ENCODE assay signal across 15 mouse cellular contexts in the genomic region with DNA sequence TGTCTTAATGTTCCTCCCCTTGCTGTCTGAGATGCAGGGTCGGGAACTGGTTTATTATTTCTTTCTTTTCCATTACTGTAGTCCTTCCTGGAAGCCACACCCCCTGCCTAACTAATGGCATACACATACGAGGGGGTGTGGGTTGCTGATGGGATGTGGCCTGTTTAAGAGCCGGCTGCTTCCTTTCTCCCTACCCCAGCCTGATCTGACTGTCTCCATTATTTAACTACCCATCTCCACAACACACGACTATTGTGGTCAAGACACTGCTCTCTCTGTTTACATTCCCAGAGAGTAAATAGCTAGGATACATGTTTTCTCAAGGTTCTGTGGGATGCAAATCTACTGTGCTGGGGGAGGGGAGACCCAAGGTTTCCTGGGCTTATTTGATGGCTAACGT. TPM values are rescaled to one million over a fixed set of nuclear protein-coding genes. Genes with fewer than 3 reads are reported as not detected.
DNase-seq lines count a peak whose midpoint lies in the region; ATAC-seq and TF ChIP-seq lines count a peak whose summit lies in the region.
"Had no signal": no experiment of that assay in that cellular context is flagged by ENCODE, and none has a peak within 500 bp of the region (broad histone marks: within the 10 kb centered on the region; RNA-seq: fewer than 3 reads in every experiment).

No protein-coding gene starts in this region.

- no peak overlapping the region for H3K4me3 ChIP-seq in hindbrain, postnatal 0 days (ENCODE audit: low read length)
- H3K4me3 ChIP-seq in hindbrain, embryonic 14.5 days (replicated peaks; ENCODE audit: low read length) = no peak overlapping the region
- H3K4me3 ChIP-seq in intestine, embryonic 16.5 days (ENCODE audit: low read length) = no peak overlapping the region
- H3K4me3 ChIP-seq: forebrain, embryonic 10.5 days had no signal

- H3K4me2 ChIP-seq in hindbrain, postnatal 0 days (ENCODE audit: low read depth, low read length) = no peak overlapping the region
- no peak overlapping the region for H3K4me2 ChIP-seq in hindbrain, embryonic 14.5 days (replicated peaks)
- H3K4me2 ChIP-seq in intestine, embryonic 16.5 days (ENCODE audit: low read depth, low read length) = no peak overlapping the region

- no peak overlapping the region for H3K27ac ChIP-seq in hindbrain, postnatal 0 days
- no peak overlapping the region for H3K27ac ChIP-seq in hindbrain, embryonic 14.5 days
- H3K27ac ChIP-seq in intestine, embryonic 16.5 days (ENCODE audit: low read length) = no peak overlapping the region
- H3K27ac ChIP-seq: forebrain, embryonic 10.5 days; macrophage had no signal

- no peak for DNase-seq in hindbrain, postnatal 0 days (ENCODE audit: low spot score)
- DNase-seq in hindbrain, embryonic 14.5 days (ENCODE audit: low spot score) = no peak
- peak; percentile 50 for DNase-seq in retina, postnatal 1 day
- DNase-seq in retina, embryonic 14.5 days (ENCODE audit: low spot score) = no peak
- DNase-seq in left cerebral cortex, adult 11 months (ENCODE audit: low spot score) = no peak
- DNase-seq in cerebellum, postnatal 10 days = no peak
- no peak for DNase-seq in cerebellum, adult 18-20 months
- DNase-seq: cerebellum, adult 11 months; gastrocnemius, postnatal 25 days; heart, postnatal 4 days; layer of hippocampus, postnatal 36 days; right cerebral cortex, postnatal 4 days had no signal

- ATAC-seq in hindbrain, postnatal 0 days = peak; percentile 70; the same call in 1 of the 2 replicates
- ATAC-seq in hindbrain, embryonic 14.5 days (ENCODE audit: low FRiP score) = no peak
- ATAC-seq in intestine, embryonic 16.5 days = peak; percentile 37; the same call in 1 of the 2 replicates

- 34% methylated on average over 5 of the region's 5 CpGs for WGBS in hindbrain, postnatal 0 days
- WGBS in hindbrain, embryonic 14.5 days = 32% methylated on average over 5 of the region's 5 CpGs
- WGBS in intestine, embryonic 16.5 days = 16% methylated on average over 5 of the region's 5 CpGs

- TF ChIP-seq CTCF in hindbrain, postnatal 0 days (IDR thresholded peaks at IDR 0.05; ENCODE audit: low read depth) = no peak

- no peak overlapping the region for H3K9ac ChIP-seq in hindbrain, postnatal 0 days (replicated peaks; ENCODE audit: low read length)
- no peak overlapping the region for H3K9ac ChIP-seq in hindbrain, embryonic 14.5 days
- H3K9ac ChIP-seq in intestine, embryonic 16.5 days (ENCODE audit: low read depth, low read length) = no peak overlapping the region

- no peaks in the 10 kb centered on the region for H3K4me1 ChIP-seq in hindbrain, postnatal 0 days (ENCODE audit: insufficient read depth, low read length)
- peaks cover 4% of the 10 kb centered on the region; the same call in 1 of the 2 replicates for H3K4me1 ChIP-seq in hindbrain, embryonic 14.5 days (replicated peaks; ENCODE audit: control insufficient read depth, insufficient read depth, low read length)
- H3K4me1 ChIP-seq in intestine, embryonic 16.5 days (ENCODE audit: control insufficient read depth, insufficient read depth, low read length) = peaks cover 14% of the 10 kb centered on the region

- no peaks in the 10 kb centered on the region for H3K9me3 ChIP-seq in hindbrain, postnatal 0 days (ENCODE audit: low read length)
- no peaks in the 10 kb centered on the region for H3K9me3 ChIP-seq in hindbrain, embryonic 14.5 days (ENCODE audit: control insufficient read depth, low read length)
- H3K9me3 ChIP-seq in intestine, embryonic 16.5 days (ENCODE audit: control insufficient read depth, low read length) = no peaks in the 10 kb centered on the region
- H3K9me3 ChIP-seq: forebrain, embryonic 10.5 days had no signal

- no peaks in the 10 kb centered on the region for H3K36me3 ChIP-seq in hindbrain, postnatal 0 days (ENCODE audit: insufficient read depth, low read length)
- no peaks in the 10 kb centered on the region for H3K36me3 ChIP-seq in hindbrain, embryonic 14.5 days (replicated peaks; ENCODE audit: control insufficient read depth, insufficient read depth)
- 0 out of 2 replicates have a peak, but pooled peaks cover 2% of the 10 kb centered on the region for H3K36me3 ChIP-seq in intestine, embryonic 16.5 days (ENCODE audit: control insufficient read depth, insufficient read depth, low read length)

- H3K27me3 ChIP-seq in hindbrain, postnatal 0 days (ENCODE audit: insufficient read depth, low read length) = no peaks in the 10 kb centered on the region
- no peaks in the 10 kb centered on the region for H3K27me3 ChIP-seq in hindbrain, embryonic 14.5 days (ENCODE audit: control insufficient read depth, insufficient read depth, low read length)
- no peaks in the 10 kb centered on the region for H3K27me3 ChIP-seq in intestine, embryonic 16.5 days (replicated peaks; ENCODE audit: control insufficient read depth, insufficient read depth, low read length)

RNA-seq across cellular contexts. Expression of gene Wipf1, which starts 7.8 kb away (rescaled TPM):
- 2.4 and 3.0 TPM in 2 replicates for total RNA-seq in hindbrain, postnatal 0 days (2014; rRNA removed)
- polyA plus RNA-seq in hindbrain, postnatal 0 days (2015; fragmentation: Nextera tagmentation; extraction: Ambion mirVana) = 2.6 TPM in 2 replicates
- polyA plus RNA-seq in hindbrain, embryonic 14.5 days (2014; fragmentation: Nextera tagmentation; extraction: Ambion mirVana) = 3.8 and 3.9 TPM in 2 replicates
- 9.0 and 10.7 TPM in 2 replicates for polyA plus RNA-seq in intestine, embryonic 16.5 days (2015; fragmentation: Nextera tagmentation; extraction: Ambion mirVana)

RNA-seq across cellular contexts. Expression of gene Chrna1, which starts 58.4 kb away (rescaled TPM):
- total RNA-seq in hindbrain, postnatal 0 days (2014; rRNA removed) = not detected in 2 replicates
- polyA plus RNA-seq in hindbrain, postnatal 0 days (2015; fragmentation: Nextera tagmentation; extraction: Ambion mirVana) = 0.15 and 0.25 TPM in 2 replicates
- 0.18 and 0.32 TPM in 2 replicates for polyA plus RNA-seq in hindbrain, embryonic 14.5 days (2014; fragmentation: Nextera tagmentation; extraction: Ambion mirVana)
- polyA plus RNA-seq in intestine, embryonic 16.5 days (2015; fragmentation: Nextera tagmentation; extraction: Ambion mirVana) = 0.10 TPM in 2 replicates
- polyA plus RNA-seq: macrophage had no signal
